Mouse (Mus musculus): Measurements from ENCODE around the gene Zmynd12.

Gene Zmynd12

GRCm38 (mm10) chr4:119422294-119422964 is at the start of gene Zmynd12, which contains the start of gene Ppcs:
TSS of gene Zmynd12 (plus strand) at chr4:119422814.
TSS of gene Ppcs (minus strand) at chr4:119422420.
- DNase-seq (ENCODE audit: low spot score in 2 of 2): peak; percentile 80 to 83

- DNase-seq (ENCODE audit: low spot score in 2 of 2): no peak
These were observed 41.0 kb upstream of the Zmynd12 start for GRCm38 (mm10) chr4:119381471-119382190.

- no peak for DNase-seq (ENCODE audit: low spot score in 2 of 2)
These were observed 33.4 kb upstream of the Zmynd12 start for GRCm38 (mm10) chr4:119389184-119389583.

- no peak for DNase-seq (ENCODE audit: low spot score in 2 of 2)
These were observed 32.2 kb upstream of the Zmynd12 start for GRCm38 (mm10) chr4:119390369-119390768.

- DNase-seq (ENCODE audit: low spot score in 2 of 2): no peak
These were observed 23.9 kb upstream of the Zmynd12 start for GRCm38 (mm10) chr4:119398751-119399150.

- no peak for DNase-seq (ENCODE audit: low spot score in 2 of 2)
These were observed 21.7 kb upstream of the Zmynd12 start for GRCm38 (mm10) chr4:119400896-119401295.

GRCm38 (mm10) chr4:119403431-119403830 is 19.2 kb upstream of the Zmynd12 start:
- no peak for DNase-seq (ENCODE audit: low spot score in 2 of 2)

- DNase-seq (ENCODE audit: low spot score in 2 of 2): no peak
These were observed 10.6 kb upstream of the Zmynd12 start for GRCm38 (mm10) chr4:119411877-119412650.

- DNase-seq (ENCODE audit: low spot score in 2 of 2): no peak
These were observed 9.8 kb upstream of the Zmynd12 start for GRCm38 (mm10) chr4:119412791-119413190.

GRCm38 (mm10) chr4:119415072-119415753 is 7.4 kb upstream of the Zmynd12 start, which contains the start of gene Ccdc30:
TSS of gene Ccdc30 (minus strand) at chr4:119415521.
- DNase-seq (ENCODE audit: low spot score in 2 of 2): peak; percentile 95 to 96

GRCm38 (mm10) chr4:119417270-119417669 is 5.3 kb upstream of the Zmynd12 start:
- DNase-seq (ENCODE audit: low spot score in 2 of 2): no peak

GRCm38 (mm10) chr4:119417894-119418293 is 4.7 kb upstream of the Zmynd12 start:
- no peak for DNase-seq (ENCODE audit: low spot score in 2 of 2)

GRCm38 (mm10) chr4:119421191-119421590 is 1.4 kb upstream of the Zmynd12 start:
- no peak for DNase-seq (ENCODE audit: low spot score in 2 of 2)

GRCm38 (mm10) chr4:119421921-119422293 is 707 bp upstream of the Zmynd12 start:
- DNase-seq (ENCODE audit: low spot score in 2 of 2): peak in 1 of 2 experiments; percentile 7

GRCm38 (mm10) chr4:119425077-119425476 is 2.5 kb downstream of the Zmynd12 start:
- no peak for DNase-seq (ENCODE audit: low spot score in 2 of 2)

GRCm38 (mm10) chr4:119425601-119426000 is 3.0 kb downstream of the Zmynd12 start:
- no peak for DNase-seq (ENCODE audit: low spot score in 2 of 2)

- no peak for DNase-seq (ENCODE audit: low spot score in 2 of 2)
These were observed 5.1 kb downstream of the Zmynd12 start for GRCm38 (mm10) chr4:119427680-119428079.

GRCm38 (mm10) chr4:119430678-119431077 is 8.1 kb downstream of the Zmynd12 start:
- DNase-seq (ENCODE audit: low spot score in 2 of 2): no peak

GRCm38 (mm10) chr4:119437936-119438335 is 15.3 kb downstream of the Zmynd12 start:
- no peak for DNase-seq (ENCODE audit: low spot score in 2 of 2)

GRCm38 (mm10) chr4:119441836-119442235 is 19.2 kb downstream of the Zmynd12 start:
- no peak for DNase-seq (ENCODE audit: low spot score in 2 of 2)

GRCm38 (mm10) chr4:119442539-119442938 is 19.9 kb downstream of the Zmynd12 start:
- DNase-seq (ENCODE audit: low spot score in 2 of 2): no peak

GRCm38 (mm10) chr4:119447261-119447660 is 24.6 kb downstream of the Zmynd12 start:
- no peak for DNase-seq (ENCODE audit: low spot score in 2 of 2)
